25 mouse cellular contexts compared by ENCODE assay signal in the genomic region with DNA sequence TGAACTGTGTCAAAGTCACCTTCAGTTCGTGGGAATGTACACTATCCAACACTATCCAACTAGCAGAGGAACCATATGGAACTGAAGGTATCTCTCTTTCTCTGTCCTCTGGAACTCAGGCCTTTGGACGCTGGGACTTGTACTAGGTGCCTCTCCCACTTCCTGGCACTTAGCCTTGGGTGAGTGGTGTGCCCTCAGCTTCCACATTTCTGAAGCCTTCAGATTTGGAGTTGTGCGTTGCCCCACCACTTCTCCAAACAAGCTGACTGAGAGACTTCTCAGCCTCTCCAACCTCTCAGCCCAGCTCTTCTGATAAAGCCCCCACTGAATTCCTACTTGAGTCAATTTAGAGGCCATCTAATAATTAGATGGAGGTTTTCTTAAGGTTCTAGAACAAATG.
DNase-seq lines count a peak whose midpoint lies in the region; ATAC-seq and TF ChIP-seq lines count a peak whose summit lies in the region.
"Had no signal": no experiment of that assay in that cellular context is flagged by ENCODE, and none has a peak within 500 bp of the region (broad histone marks: within the 10 kb centered on the region; RNA-seq: fewer than 3 reads in every experiment).

No protein-coding gene starts in this region.

- no peak overlapping the region for H3K9ac ChIP-seq in lung, embryonic 16.5 days (ENCODE audit: low read length)
- no peak overlapping the region for H3K9ac ChIP-seq in MEL (ENCODE audit: control insufficient read depth, low read depth, low read length, poor library complexity, severe bottlenecking)
- no peak overlapping the region for H3K9ac ChIP-seq in midbrain, embryonic 15.5 days
- H3K9ac ChIP-seq: heart, embryonic 13.5 days; hindbrain, embryonic 13.5 days; intestine, embryonic 15.5 days had no signal

- no peak for DNase-seq in lung, postnatal 10 days
- DNase-seq in MEL (ENCODE audit: low read depth, low spot score) = peak; percentile 52
- no peak for DNase-seq in embryo, embryonic 10 days (ENCODE audit: low spot score)
- DNase-seq in adrenal gland, postnatal 25 days = no peak
- DNase-seq: adrenal gland, adult 8-10 months; adrenal gland, postnatal 36 days; cerebellum, adult 18-20 months; cerebellum, adult 9-10 months; cerebellum, postnatal 14 days; gastrocnemius, postnatal 36 days; heart, adult 11 months; heart, postnatal 14 days; heart, postnatal 4 days had no signal

- H3K9me3 ChIP-seq in lung, embryonic 16.5 days (ENCODE audit: control insufficient read depth, low read length) = no peaks in the 10 kb centered on the region
- H3K9me3 ChIP-seq in MEL (replicated peaks; ENCODE audit: insufficient read depth, low read length) = no peaks in the 10 kb centered on the region
- H3K9me3 ChIP-seq in midbrain, embryonic 15.5 days = no peaks in the 10 kb centered on the region
- H3K9me3 ChIP-seq: forebrain, embryonic 10.5 days; heart, embryonic 13.5 days; hindbrain, embryonic 13.5 days; intestine, embryonic 15.5 days had no signal

- no peak for TF ChIP-seq CTCF in MEL (IDR thresholded peaks at IDR 0.05 in 2 of 3, conservative IDR thresholded peaks at IDR 0.05 in 1 of 3; ENCODE audit: control insufficient read depth in 1 of 3, insufficient read depth in 1 of 3, low read depth in 2 of 3, low read length in 3 of 3, poor library complexity in 1 of 3, severe bottlenecking in 1 of 3)

- H3K4me2 ChIP-seq in lung, embryonic 16.5 days (ENCODE audit: low read depth, low read length) = no peak overlapping the region
- H3K4me2 ChIP-seq in midbrain, embryonic 15.5 days = no peak overlapping the region
- H3K4me2 ChIP-seq: heart, embryonic 13.5 days; hindbrain, embryonic 13.5 days; intestine, embryonic 15.5 days had no signal

- TF ChIP-seq EP300 in MEL (IDR thresholded peaks at IDR 0.05; ENCODE audit: low read depth in 1 of 2, low read length in 2 of 2) = no peak

- WGBS in lung, embryonic 16.5 days = 53% methylated on average over 3 of the region's 3 CpGs
- WGBS in midbrain, embryonic 15.5 days = 86% methylated on average over 3 of the region's 3 CpGs

- TF ChIP-seq POLR2A in MEL (IDR thresholded peaks at IDR 0.05; ENCODE audit: control insufficient read depth in 1 of 2, insufficient read depth in 1 of 2, low read depth in 1 of 2, low read length in 2 of 2, poor library complexity in 1 of 2) = no peak

- no peak overlapping the region for H3K4me3 ChIP-seq in lung, embryonic 16.5 days (ENCODE audit: low read length)
- no peak overlapping the region for H3K4me3 ChIP-seq in MEL (ENCODE audit: control insufficient read depth in 1 of 2, insufficient read depth in 1 of 2, low read depth in 2 of 2, low read length in 2 of 2)
- H3K4me3 ChIP-seq in midbrain, embryonic 15.5 days = no peak overlapping the region
- H3K4me3 ChIP-seq: forebrain, embryonic 10.5 days; heart, embryonic 13.5 days; hindbrain, embryonic 13.5 days; intestine, embryonic 15.5 days had no signal

- no peaks in the 10 kb centered on the region for H3K79me2 ChIP-seq in MEL (ENCODE audit: control insufficient read depth, insufficient read depth, low read length, poor library complexity)

- H3K36me3 ChIP-seq in lung, embryonic 16.5 days (ENCODE audit: control insufficient read depth, insufficient read depth, low read length) = no peaks in the 10 kb centered on the region
- peaks cover 0 to 25% of the 10 kb centered on the region in 2 experiments; a peak in 2 of 4 replicates for H3K36me3 ChIP-seq in MEL (ENCODE audit: control insufficient read depth in 1 of 2, insufficient read depth in 2 of 2, low read length in 2 of 2)
- no peaks in the 10 kb centered on the region for H3K36me3 ChIP-seq in midbrain, embryonic 15.5 days (replicated peaks)
- H3K36me3 ChIP-seq: forebrain, embryonic 10.5 days; heart, embryonic 13.5 days; hindbrain, embryonic 13.5 days; intestine, embryonic 15.5 days had no signal

- peak overlapping the region; percentile 19 for H3K27ac ChIP-seq in lung, embryonic 16.5 days (ENCODE audit: low read length)
- no peak overlapping the region for H3K27ac ChIP-seq in MEL (ENCODE audit: control insufficient read depth, low read depth, low read length)
- H3K27ac ChIP-seq in midbrain, embryonic 15.5 days = no peak overlapping the region
- H3K27ac ChIP-seq: forebrain, embryonic 10.5 days; heart, embryonic 13.5 days; hindbrain, embryonic 13.5 days; intestine, embryonic 15.5 days had no signal

- ATAC-seq in lung, embryonic 16.5 days (ENCODE audit: low read depth) = peak; percentile 60; the same call in 1 of the 2 replicates
- peak; percentile 60 for ATAC-seq in common myeloid progenitor, adult 5-6 weeks (replicated peaks; ENCODE audit: low read depth, poor library complexity, severe bottlenecking)
- ATAC-seq in megakaryocyte, adult 5-6 weeks (ENCODE audit: poor library complexity, severe bottlenecking) = peak; percentile 80
- ATAC-seq in midbrain, embryonic 15.5 days (replicated peaks) = no peak
- ATAC-seq: activated CD4-positive, CD25-positive, alpha-beta regulatory T cell, adult 4 months; CD4-positive, CD25-positive, alpha-beta regulatory T cell, adult 4 months; forebrain, embryonic 14.5 days; hindbrain, embryonic 16.5 days; intestine, embryonic 15.5 days had no signal

- H3K4me1 ChIP-seq in lung, embryonic 16.5 days (replicated peaks; ENCODE audit: control insufficient read depth, insufficient read depth, low read length) = peaks cover 17% of the 10 kb centered on the region
- H3K4me1 ChIP-seq in MEL (ENCODE audit: control insufficient read depth in 1 of 2, insufficient read depth in 2 of 2, low read length in 2 of 2) = peaks cover 18 to 22% of the 10 kb centered on the region in 2 experiments
- H3K4me1 ChIP-seq in midbrain, embryonic 15.5 days = no peaks in the 10 kb centered on the region; the same call in 1 of the 2 replicates
- H3K4me1 ChIP-seq: hindbrain, embryonic 13.5 days had no signal

- no peak for TF ChIP-seq RAD21 in MEL (IDR thresholded peaks at IDR 0.05; ENCODE audit: low read depth, low read length)

- no peaks in the 10 kb centered on the region for H3K27me3 ChIP-seq in lung, embryonic 16.5 days (ENCODE audit: control insufficient read depth, insufficient read depth, low read depth, low read length)
- no peaks in the 10 kb centered on the region for H3K27me3 ChIP-seq in MEL (ENCODE audit: control insufficient read depth in 1 of 2, insufficient read depth in 2 of 2, low read length in 2 of 2)
- no peaks in the 10 kb centered on the region for H3K27me3 ChIP-seq in midbrain, embryonic 15.5 days (replicated peaks)
- H3K27me3 ChIP-seq: heart, embryonic 13.5 days; hindbrain, embryonic 13.5 days; intestine, embryonic 15.5 days had no signal

TF ChIP-seq in MEL, 35 proteins besides CTCF, POLR2A, EP300 and RAD21:
- TF ChIP-seq GATA1 (IDR thresholded peaks at IDR 0.05; ENCODE audit: low read depth, low read length) (no peak), BHLHE40 (IDR thresholded peaks at IDR 0.05; ENCODE audit: borderline replicate concordance, low read depth, low read length) (no peak)
TF ChIP-seq in MEL: peak in this region for 0.
